Mouse (Mus musculus) ovary, adult 10 weeks (tissue): ENCODE data around the gene Ms4a13. TPM values are rescaled to one million over a fixed set of nuclear protein-coding genes. Genes with fewer than 3 reads are reported as not detected.

ENCODE experiments used
- polyA plus RNA-seq: library from polyadenylated mRNA; stranded (reverse); fragments of 350-450 nt; fragmentation: Illumina TruSeq; extraction: RNeasy Lipid Tissue Mini Kit (QIAGEN cat#74804); gene quantifications from one replicate; pipeline ENCODE4 v1.2.3, GENCODE M21; 2014

Ms4a13 gene
- not detected for polyA plus RNA-seq

GRCm38 (mm10) chr19:11196546-11196945 lies at the start of gene Ms4a13:
Ms4a13 (minus strand) TSS chr19:11196737.

DNA sequence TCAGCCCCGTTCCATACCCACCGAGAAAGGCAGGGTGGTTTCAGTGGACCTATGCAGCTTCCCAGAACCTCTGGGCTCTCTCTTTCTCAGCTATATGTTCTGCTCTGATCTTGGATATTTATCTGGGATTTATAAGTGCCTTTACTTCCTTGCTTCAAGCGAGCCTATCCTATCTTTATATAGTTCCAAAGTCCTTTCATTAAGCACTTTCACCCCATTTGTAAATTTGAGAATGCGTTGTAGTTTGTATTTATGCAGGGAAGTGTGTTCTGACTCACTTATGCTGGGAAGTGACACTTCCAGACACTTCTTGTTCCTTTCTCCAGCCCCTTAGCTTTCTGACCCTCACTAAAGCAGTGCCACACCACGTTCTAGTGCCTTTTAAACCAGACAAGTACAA lies 35.8 kb upstream of the Ms4a13 start, which contains the start of gene Ms4a12:
Gene Ms4a12, minus strand, starts transcription at position 101 of the 400 bp plus-strand sequence.

DNA sequence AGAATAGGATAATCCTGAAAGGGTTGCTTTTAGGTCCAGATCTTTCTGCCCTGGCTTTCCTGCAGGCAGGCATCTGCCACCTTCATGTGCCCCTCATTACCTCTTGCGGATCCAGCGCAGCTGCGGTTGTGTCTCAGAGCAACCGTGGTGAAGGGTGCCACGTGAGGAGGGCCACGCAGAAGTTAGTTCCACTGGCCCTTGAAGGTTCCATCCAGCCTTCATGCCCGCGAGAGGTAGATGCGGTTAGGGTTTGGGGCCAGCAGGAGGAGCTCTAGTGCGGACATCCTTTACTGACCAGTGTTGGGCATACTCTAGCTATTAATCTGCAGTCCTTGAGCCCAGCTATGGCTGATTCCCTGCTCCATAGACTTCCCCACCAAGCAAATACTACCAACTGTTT lies 31.4 kb downstream of the Ms4a13 start, which contains the start of gene 1700025F22Rik:
Gene 1700025F22Rik, minus strand, starts transcription at position 149 of the 400 bp plus-strand sequence.

GRCm38 (mm10) chr19:11130776-11131175 lies 65.8 kb downstream of the Ms4a13 start, which contains the start of gene 1700017D01Rik:
1700017D01Rik (minus strand) TSS chr19:11130876.

Other genes with a start within 250 kb of the Ms4a13 start
- gene Ccdc86, start 247.5 kb downstream of the Ms4a13 start, polyA plus RNA-seq = 1.6 TPM
- gene Ms4a10, start 222.1 kb downstream of the Ms4a13 start, polyA plus RNA-seq = not detected
- not detected for gene Ms4a15, start 203.5 kb downstream of the Ms4a13 start, polyA plus RNA-seq
- gene Ms4a18, start 178.7 kb downstream of the Ms4a13 start, polyA plus RNA-seq = not detected
- not detected for gene Ms4a8a, start 115.6 kb downstream of the Ms4a13 start, polyA plus RNA-seq
- gene 1700017D01Rik, start 65.9 kb downstream of the Ms4a13 start, polyA plus RNA-seq = not detected
- gene 1700025F22Rik, start 31.4 kb downstream of the Ms4a13 start, polyA plus RNA-seq = not detected
- not detected for gene Ms4a12, start 35.7 kb upstream of the Ms4a13 start, polyA plus RNA-seq
- gene Ms4a1, start 69.5 kb upstream of the Ms4a13 start, polyA plus RNA-seq = 6.0 TPM
- not detected for gene Ms4a5, start 87.1 kb upstream of the Ms4a13 start, polyA plus RNA-seq
- gene Ms4a14, start 117.7 kb upstream of the Ms4a13 start, polyA plus RNA-seq = 3.0 TPM
- 25.3 TPM for gene Ms4a7, start 139.4 kb upstream of the Ms4a13 start, polyA plus RNA-seq
- gene Ms4a4a, start 178.8 kb upstream of the Ms4a13 start, polyA plus RNA-seq = 5.2 TPM
- 2.4 TPM for gene Ms4a4c, start 208.0 kb upstream of the Ms4a13 start, polyA plus RNA-seq
- 5.8 TPM for gene Ms4a4b, start 246.8 kb upstream of the Ms4a13 start, polyA plus RNA-seq